Mouse (Mus musculus) stomach, embryonic 14.5 days (tissue): ENCODE results near the gene Lhfp. TPM values are rescaled to one million over a fixed set of nuclear protein-coding genes. Genes with fewer than 3 reads are reported as not detected.

Experiments
- ATAC-seq: fragments of 200-750 bp; cut with Nextera tagmentation; 2 replicates; pipeline ENCODE4 v1.8.0; 2017; ENCODE audit warnings: low read depth, moderate TSS enrichment; ENCODE audit not compliant: insufficient number of reproducible peaks, insufficient read depth, low FRiP score
- H3K27ac ChIP-seq: fragments of 300-500 bp; sonication (generic); 2 replicates; pipeline ENCODE4 v1.5.1; 2014; ENCODE audit warnings: mild to moderate bottlenecking, low read length, moderate library complexity, mixed read lengths
- H3K27me3 ChIP-seq: fragments of 300-500 bp; sonication (generic); 2 replicates; pipeline ENCODE4 v1.6.1; 2014; ENCODE audit warnings: low read length, control low read depth, mixed read lengths; ENCODE audit not compliant: control insufficient read depth, insufficient read depth
- H3K36me3 ChIP-seq: fragments of 300-500 bp; sonication (generic); 2 replicates; pipeline ENCODE4 v1.6.1; 2014; ENCODE audit warnings: mild to moderate bottlenecking, control low read depth, low read length, moderate library complexity, mixed read lengths; ENCODE audit not compliant: control insufficient read depth, insufficient read depth
- H3K4me1 ChIP-seq: fragments of 300-500 bp; sonication (generic); 2 replicates; pipeline ENCODE4 v1.6.1; 2014; ENCODE audit warnings: low read length, control low read depth, mixed read lengths; ENCODE audit not compliant: control insufficient read depth, insufficient read depth
- H3K4me2 ChIP-seq: fragments of 300-500 bp; sonication (generic); replicated peaks from 2 replicates; pipeline ENCODE4 v1.6.1; 2014; ENCODE audit warnings: low read depth, low read length, control low read depth
- H3K4me3 ChIP-seq: fragments of 300-500 bp; sonication (generic); 2 replicates; pipeline ENCODE4 v1.5.1; 2014; ENCODE audit warnings: low read depth, low read length, control low read depth
- H3K9ac ChIP-seq: fragments of 300-500 bp; sonication (generic); replicated peaks from 2 replicates; pipeline ENCODE4 v1.6.1; 2014; ENCODE audit warnings: low read depth, mild to moderate bottlenecking, control low read depth, low read length, moderate library complexity, mixed read lengths
- H3K9me3 ChIP-seq: fragments of 300-500 bp; sonication (generic); 2 replicates; pipeline ENCODE4 v1.6.1; 2016; ENCODE audit warnings: low read depth, low read length, control low read depth; ENCODE audit not compliant: control insufficient read depth
- WGBS: fragments of 180-500 bp; shearing (Covaris S2); extraction: QIAGEN DNeasy Blood & Tissue Kit; methylation state at CpG from one replicate; pipeline ENCODE4 v1.1.7; 2014; 5-methylcytosine and 5-hydroxymethylcytosine counted together
- polyA plus RNA-seq: library from polyadenylated mRNA; unstranded; fragments of >200 nt; fragmentation: Nextera tagmentation; extraction: Ambion mirVana; gene quantifications from 2 replicates; pipeline ENCODE4 v1.2.1, GENCODE M21; 2014

The Lhfp gene
- polyA plus RNA-seq, 1 experiment from 2014 or later: 48.0 TPM

- 78% methylated on average over 9 of the region's 9 CpGs for WGBS
- Histone ChIP-seq H3K4me2 (no peak overlapping the region), H3K27me3 (no peaks in the 10 kb centered on the region), H3K9me3 (no peaks in the 10 kb centered on the region), H3K36me3 (no peaks in the 10 kb centered on the region), H3K27ac (no peak overlapping the region), H3K9ac (no peak overlapping the region), H3K4me1 (no peaks in the 10 kb centered on the region), H3K4me3 (no peak overlapping the region)
- no peak for ATAC-seq
Observed at GRCm38 (mm10) chr3:53245571-53246208, 204.4 kb downstream of the Lhfp start.

DNA sequence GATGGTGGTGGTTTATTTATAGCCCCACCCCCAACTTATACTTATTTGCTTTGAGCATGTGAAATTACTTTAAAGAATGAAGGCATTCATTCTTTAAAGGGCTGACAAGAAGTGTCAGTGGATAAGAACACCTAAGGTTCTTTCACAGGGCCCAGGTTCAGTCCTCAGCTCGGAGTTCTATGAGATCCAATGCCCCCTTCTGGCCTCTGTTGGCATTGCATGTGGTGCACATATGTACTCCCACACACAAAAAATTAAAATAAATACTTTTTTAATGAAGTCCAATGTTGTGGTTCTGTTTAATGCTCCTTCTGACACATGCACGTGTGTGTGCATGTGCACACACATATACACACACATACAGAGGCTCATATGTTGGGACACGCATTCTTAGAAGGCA is 205.8 kb downstream of the Lhfp start:
- Histone ChIP-seq H3K27me3 (no peaks in the 10 kb centered on the region), H3K4me3 (no peak overlapping the region), H3K9ac (no peak overlapping the region), H3K4me1 (no peaks in the 10 kb centered on the region), H3K27ac (no peak overlapping the region), H3K36me3 (no peaks in the 10 kb centered on the region), H3K9me3 (no peaks in the 10 kb centered on the region), H3K4me2 (no peak overlapping the region)
- 81% methylated on average over 3 of the region's 3 CpGs for WGBS
- ATAC-seq: no peak

GRCm38 (mm10) chr3:53248158-53248874 is 207.0 kb downstream of the Lhfp start:
- no peak for ATAC-seq
- Histone ChIP-seq H3K9ac (no peak overlapping the region), H3K4me1 (peaks cover 2% of the 10 kb centered on the region; the same call in 1 of the 2 replicates), H3K4me3 (no peak overlapping the region), H3K4me2 (no peak overlapping the region), H3K27me3 (no peaks in the 10 kb centered on the region), H3K27ac (no peak overlapping the region), H3K36me3 (no peaks in the 10 kb centered on the region), H3K9me3 (no peaks in the 10 kb centered on the region)
- WGBS: 58% methylated on average over 10 of the region's 10 CpGs

- Histone ChIP-seq H3K9me3 (no peaks in the 10 kb centered on the region), H3K4me3 (no peak overlapping the region), H3K9ac (no peak overlapping the region), H3K27ac (no peak overlapping the region; the same call in 1 of the 2 replicates), H3K4me2 (no peak overlapping the region), H3K4me1 (peaks cover 9% of the 10 kb centered on the region), H3K36me3 (no peaks in the 10 kb centered on the region), H3K27me3 (no peaks in the 10 kb centered on the region)
- WGBS: 72% methylated on average over 5 of the region's 5 CpGs
- no peak for ATAC-seq
Observed at GRCm38 (mm10) chr3:53252556-53252955, 211.2 kb downstream of the Lhfp start.

- Histone ChIP-seq H3K4me2 (no peak overlapping the region), H3K36me3 (no peaks in the 10 kb centered on the region), H3K4me1 (peaks cover 9% of the 10 kb centered on the region), H3K9ac (no peak overlapping the region), H3K27ac (no peak overlapping the region; the same call in 1 of the 2 replicates), H3K4me3 (no peak overlapping the region), H3K9me3 (no peaks in the 10 kb centered on the region), H3K27me3 (no peaks in the 10 kb centered on the region)
- ATAC-seq: no peak; the same call in 1 of the 2 replicates
- WGBS: 25% methylated on average over 5 of the region's 5 CpGs
Observed at GRCm38 (mm10) chr3:53253223-53253832, 212.0 kb downstream of the Lhfp start.

DNA sequence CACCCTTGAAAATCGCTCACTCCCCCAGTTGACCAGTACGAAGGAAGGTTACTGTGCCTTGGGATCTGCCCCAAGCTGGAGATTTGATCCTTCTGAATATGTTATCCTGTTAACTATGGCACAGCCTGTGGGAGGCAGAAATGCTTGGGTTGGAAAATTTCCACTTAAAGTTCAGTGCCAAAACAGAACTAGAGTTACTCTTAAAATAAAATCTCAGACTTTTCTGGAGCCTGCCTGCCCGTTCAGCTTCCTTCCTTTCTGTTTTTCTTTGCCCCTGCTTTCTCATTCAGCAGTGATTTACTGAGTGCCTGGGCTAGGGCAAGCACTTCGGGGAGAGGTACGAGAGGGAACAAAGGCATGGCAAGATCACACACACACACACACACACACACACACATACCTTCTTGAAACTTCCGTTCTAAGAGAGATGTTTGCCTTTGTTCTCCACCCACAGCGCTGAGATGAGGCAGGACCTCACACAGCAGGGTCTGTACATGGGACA is 217.4 kb downstream of the Lhfp start:
- Histone ChIP-seq H3K27me3 (no peaks in the 10 kb centered on the region), H3K9me3 (no peaks in the 10 kb centered on the region), H3K27ac (peak overlapping the region; percentile 33; the same call in 1 of the 2 replicates), H3K4me3 (no peak overlapping the region), H3K4me2 (no peak overlapping the region), H3K4me1 (peaks cover 3% of the 10 kb centered on the region; the same call in 1 of the 2 replicates), H3K9ac (no peak overlapping the region), H3K36me3 (no peaks in the 10 kb centered on the region)
- 38% methylated on average over 7 of the region's 7 CpGs for WGBS
- no peak for ATAC-seq

- Histone ChIP-seq H3K4me3 (no peak overlapping the region), H3K27ac (no peak overlapping the region), H3K9me3 (no peaks in the 10 kb centered on the region), H3K4me1 (no peaks in the 10 kb centered on the region), H3K9ac (no peak overlapping the region), H3K4me2 (no peak overlapping the region), H3K27me3 (no peaks in the 10 kb centered on the region), H3K36me3 (no peaks in the 10 kb centered on the region)
- ATAC-seq: no peak
- 93% methylated on average over 6 of the region's 6 CpGs for WGBS
Observed at GRCm38 (mm10) chr3:53266116-53266515, 224.8 kb downstream of the Lhfp start.

DNA sequence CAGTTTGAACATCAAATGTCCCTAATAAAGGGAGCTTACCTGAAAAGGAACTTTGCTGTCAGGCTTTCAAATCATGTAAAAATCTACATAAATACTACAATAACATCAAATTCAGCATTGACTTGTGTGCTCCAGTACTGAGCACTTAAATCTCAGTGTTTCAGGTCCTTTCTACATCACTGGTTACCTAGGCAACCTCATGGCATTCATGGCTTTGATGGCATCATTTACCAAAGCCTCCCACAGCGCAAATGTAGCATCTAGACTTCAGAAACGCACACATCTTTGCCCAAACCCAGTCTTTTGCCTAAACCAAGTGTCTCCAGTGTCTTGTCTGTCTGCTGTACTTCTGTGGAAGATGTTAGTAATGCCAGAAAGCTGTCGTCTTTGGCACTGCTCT is 225.7 kb downstream of the Lhfp start:
- no peaks in the 10 kb centered on the region for H3K36me3 ChIP-seq
- H3K27me3 ChIP-seq: no peaks in the 10 kb centered on the region
- H3K4me2 ChIP-seq: no peak overlapping the region
- H3K4me1 ChIP-seq: no peaks in the 10 kb centered on the region
- WGBS: 77% methylated on average over 3 of the region's 3 CpGs
- H3K4me3 ChIP-seq: no peak overlapping the region
- no peaks in the 10 kb centered on the region for H3K9me3 ChIP-seq
- ATAC-seq: no peak
- no peak overlapping the region for H3K27ac ChIP-seq
- H3K9ac ChIP-seq: no peak overlapping the region
